Mouse (Mus musculus): Measurements from ENCODE around the gene Zfp933.
"Not testable (repeated sequence)": the region's sequence is repeated elsewhere in the genome, so short reads cannot be mapped to it uniquely, and the experiment has no call there.

Gene Zfp933

DNA sequence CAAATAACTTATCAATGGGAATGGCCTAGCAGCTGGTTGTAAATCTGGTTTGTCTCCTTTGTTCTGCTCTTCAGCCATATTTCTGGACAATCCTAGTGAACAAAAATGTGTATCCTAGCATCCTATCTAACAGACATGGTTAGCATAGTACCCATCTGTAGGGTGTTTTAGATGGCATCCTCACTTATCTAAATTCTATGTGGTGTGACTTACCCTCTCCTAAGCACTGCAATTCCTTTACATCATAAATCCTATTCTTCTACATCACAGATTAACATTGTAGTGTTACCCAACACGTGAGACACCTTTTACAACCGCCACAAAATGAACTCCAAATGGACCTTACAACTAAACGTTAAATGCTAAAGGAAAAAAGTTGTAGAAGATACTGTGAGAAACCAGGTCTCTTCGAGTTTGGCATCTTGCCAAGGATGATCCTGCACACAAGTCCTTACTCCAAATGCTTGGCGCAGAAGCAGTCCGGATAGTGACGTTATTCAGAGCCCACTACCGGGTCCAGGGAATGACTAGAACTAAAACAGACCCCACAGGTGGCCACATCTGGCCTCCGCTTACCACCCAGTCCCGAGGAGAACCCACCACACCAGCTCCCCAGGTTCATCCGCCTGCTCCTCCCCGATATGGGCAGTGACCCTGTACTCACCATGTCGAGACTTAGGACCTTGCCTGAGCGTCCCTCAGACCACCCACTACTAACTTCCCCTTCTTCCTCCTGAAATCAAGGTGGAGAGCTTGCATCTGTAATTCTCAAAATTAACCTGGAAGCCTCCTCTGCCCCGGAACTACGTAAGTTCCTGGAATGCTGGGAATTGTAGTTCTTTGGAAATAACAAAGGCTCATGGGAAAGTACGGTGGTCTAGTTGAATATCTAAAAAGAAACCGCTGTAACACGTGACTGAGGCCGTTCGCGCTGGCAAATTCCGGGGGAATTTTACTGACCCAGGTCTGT, at the start of gene Zfp933:
Gene Zfp933 (minus strand): TSS at position 753 of the 970 bp plus-strand sequence.
- DNase-seq (ENCODE audit: low spot score) = peak; percentile 93

DNA sequence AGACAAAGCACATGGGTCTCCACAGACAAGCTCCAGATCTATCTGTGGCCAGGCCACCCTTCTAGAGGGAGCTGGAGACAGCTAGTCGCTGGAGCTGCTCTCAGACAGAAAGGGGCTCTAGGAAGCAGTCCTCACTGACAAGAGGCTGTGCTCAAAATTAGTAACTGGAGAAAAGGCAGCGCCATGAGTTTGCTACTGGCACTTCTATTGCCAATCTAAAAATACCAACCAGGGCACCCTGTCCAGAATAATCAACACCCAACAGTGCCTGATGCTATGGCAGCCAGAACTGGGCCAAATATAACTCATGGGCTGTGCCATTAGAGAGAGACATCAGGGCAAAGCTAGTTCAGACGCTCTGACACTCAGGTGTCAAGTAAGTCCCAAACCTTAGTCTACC, 49.2 kb upstream of the Zfp933 start:
- no peak for DNase-seq (ENCODE audit: low spot score)

DNA sequence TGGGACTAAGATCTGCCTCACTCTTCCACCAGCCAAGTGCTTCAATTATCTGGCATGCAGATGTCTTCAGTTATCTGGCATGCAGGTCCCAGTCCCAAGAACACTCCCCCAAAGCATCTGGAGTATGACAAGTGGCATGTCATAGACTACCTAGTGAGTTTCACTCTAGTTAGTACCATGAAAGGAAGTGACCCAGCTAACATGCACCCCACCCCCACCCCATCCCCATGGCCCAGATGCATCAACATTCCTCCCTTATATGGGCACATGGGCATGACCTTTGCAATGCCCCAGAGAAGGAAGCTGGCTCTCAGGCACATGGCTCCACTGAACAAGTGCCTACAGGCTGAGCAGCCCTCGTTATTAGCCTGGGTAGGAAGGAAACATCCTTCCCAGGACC, 48.2 kb upstream of the Zfp933 start:
- DNase-seq (ENCODE audit: low spot score) = no peak

DNA sequence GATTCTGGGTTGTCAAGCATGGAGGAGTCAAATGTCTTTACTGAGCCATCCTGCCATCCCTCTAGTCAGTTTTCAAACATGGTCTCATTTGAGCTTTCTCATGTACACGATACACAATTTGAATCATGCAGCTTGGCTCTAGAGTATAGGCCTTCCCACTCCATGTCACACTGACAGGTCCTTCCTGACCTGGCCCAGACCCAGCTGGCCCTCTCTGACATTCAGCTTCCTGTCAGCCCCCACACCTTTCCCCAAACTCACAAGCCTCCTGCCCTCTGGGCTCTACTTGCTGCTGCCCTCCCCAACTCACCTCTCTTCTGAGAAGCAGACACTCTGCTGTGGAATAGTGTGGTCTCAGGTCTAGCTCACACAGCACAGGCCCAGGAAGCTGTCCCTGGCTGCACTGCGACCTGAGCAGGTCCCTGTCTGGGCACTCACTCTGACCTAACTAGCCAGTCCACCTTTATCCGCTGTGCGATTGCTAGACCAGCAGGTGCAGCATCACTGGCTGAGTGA, 47.7 kb upstream of the Zfp933 start:
- DNase-seq (ENCODE audit: low spot score) = no peak

DNA sequence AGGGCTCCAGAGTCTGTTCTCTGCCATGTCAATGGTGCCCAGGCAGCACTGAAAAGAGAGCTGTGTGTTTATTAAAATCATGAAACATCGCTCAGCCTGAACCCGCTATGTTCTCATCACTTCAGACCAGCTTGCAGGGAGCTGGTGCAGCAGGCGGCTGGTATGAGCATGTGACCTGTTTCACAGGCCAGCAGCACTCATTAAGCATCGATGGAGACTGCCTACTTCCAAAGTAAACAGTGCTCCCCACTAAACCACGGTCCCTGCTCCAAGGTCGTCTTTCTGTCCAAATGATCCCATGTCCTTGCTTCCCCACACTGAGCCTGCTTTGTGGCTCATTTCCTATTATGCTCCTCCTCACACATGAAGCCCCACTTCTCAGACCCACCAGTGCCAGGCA, 42.2 kb upstream of the Zfp933 start:
- DNase-seq (ENCODE audit: low spot score) = no peak

DNA sequence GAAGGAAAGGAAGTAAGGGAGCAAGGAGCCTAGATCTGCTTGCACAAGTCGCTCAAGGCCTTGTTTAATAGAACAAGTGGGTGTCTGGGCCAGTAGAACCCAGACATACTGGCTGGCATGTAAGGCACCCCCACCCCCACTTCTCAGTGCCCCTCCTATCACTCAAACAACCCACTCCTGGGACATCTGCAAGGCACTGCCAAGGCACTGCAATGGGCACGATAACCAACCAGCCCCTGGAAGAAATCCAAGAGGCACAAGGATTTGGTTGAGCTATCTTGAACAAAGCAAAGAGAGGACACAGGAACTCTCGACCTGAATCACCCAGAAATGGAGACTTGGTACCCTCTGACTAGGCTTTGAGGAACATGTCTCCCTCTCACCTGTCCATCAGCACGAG, 40.1 kb upstream of the Zfp933 start:
- no peak for DNase-seq (ENCODE audit: low spot score)

DNA sequence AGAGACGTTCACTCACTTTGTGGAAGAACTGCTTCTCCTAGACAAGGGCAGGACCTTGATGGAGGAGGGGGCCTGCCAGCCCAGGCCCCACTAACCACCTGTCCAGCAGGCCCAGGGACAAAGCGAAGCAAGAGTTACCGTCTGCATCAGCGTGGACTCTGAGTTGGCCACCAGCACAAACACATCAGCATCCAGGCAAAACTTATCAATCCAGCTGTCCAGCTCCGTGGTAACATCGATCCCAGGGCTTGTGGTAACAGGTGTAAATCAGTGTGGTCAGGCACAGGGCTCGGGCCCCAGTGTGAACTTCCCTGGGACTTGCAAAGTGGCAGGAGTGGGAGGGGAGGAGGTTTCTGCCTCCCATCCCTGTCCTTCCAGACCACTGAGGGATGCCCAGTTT, 39.1 kb upstream of the Zfp933 start:
- DNase-seq (ENCODE audit: low spot score) = no peak

DNA sequence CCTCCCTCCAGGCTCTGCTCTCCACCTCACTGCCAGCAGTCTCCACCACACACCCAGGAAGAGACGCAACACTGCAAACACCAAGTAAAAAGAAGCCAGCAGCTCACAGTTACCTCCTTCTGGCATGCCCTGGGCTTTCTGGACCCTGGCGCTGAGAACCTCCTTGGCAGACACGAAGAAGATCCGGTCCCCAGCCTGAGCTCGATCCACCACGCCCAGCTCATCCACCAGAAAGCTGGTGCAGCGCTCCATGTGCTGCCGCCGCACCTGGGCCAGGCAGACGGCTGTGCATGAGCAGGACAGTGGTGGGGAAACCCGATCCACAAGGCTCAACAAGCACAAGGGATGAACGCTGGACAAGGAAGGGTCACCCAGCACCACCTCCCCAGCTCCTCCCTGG, 38.0 kb upstream of the Zfp933 start:
- no peak for DNase-seq (ENCODE audit: low spot score)

DNA sequence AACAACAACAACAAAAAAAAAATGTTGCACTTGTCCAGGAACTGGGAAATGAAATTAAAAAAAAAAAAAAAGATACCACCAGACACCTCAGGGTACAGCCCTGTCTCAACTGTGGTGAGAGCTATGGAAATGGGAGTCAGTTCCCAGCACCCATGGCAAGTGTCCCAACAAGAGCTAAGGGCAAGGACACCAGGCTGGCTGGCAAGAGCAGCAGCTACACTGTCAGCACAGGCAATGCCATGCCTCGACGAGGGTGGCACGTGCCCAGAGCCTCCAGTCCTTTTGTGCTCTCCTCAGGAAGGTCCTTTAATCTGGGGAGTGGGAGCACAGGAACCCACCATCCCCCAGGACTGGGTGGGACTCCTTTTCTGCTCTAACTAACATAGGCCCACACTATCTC, 36.0 kb upstream of the Zfp933 start:
- DNase-seq (ENCODE audit: low spot score) = no peak

DNA sequence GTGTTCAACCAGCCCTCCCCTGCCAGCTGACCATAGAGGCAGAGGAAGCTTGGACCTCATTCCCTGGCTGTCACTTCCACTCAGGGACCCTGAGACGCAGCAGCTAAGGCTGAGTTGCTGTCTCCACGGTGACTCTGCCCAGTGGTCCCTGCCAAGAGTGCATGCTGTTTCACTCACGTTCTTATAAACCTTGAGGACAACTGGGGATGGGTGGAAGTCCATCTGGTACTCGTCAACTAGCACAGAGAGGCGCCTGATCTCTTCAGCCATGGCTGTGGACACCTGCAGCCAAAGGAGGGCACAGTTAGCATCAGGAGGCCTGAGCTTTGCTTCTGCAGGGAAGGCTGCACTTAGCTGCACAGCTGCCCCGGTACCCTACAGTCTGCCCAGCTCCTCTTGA, 34.9 kb upstream of the Zfp933 start:
- DNase-seq (ENCODE audit: low spot score) = no peak

DNA sequence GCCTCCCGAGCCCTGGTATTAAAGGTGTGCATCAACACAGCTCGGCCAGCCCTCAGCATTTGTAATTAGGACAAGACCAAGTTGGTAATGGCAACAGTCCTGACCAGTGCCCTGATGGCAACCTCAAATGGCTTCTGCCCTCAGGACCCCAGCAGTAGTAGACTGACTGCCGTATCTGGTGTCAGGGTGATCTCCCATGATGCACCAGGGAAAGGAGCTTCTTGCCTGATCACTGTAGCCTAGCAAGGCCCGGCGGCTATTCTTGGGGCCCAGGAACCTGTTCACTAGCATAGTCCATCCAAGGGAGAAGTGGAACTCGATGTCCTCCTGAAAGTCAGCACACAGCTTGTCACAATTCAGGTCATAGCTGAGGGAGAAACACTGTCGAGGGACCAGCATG, 33.6 kb upstream of the Zfp933 start:
- DNase-seq (ENCODE audit: low spot score) = no peak

DNA sequence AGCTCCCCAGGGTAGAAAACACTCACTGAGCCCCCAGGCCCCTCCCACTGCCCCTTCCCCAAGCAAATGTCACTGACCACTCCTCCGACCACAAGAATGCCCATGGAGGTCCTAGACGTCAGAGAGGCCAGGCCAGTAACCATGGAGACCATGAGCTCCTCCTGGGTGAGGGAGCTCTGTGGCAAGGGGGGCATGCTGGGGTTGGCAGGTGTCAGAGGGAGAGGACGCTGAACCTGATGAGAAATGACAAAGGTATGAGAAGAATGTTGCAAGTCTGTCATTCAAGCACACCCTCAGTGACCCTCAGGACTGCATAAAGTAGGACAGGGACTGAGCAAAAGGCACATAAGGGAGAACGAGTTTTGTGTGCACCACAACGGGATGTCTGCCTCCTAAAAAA, 31.7 kb upstream of the Zfp933 start:
- DNase-seq (ENCODE audit: low spot score) = no peak

DNA sequence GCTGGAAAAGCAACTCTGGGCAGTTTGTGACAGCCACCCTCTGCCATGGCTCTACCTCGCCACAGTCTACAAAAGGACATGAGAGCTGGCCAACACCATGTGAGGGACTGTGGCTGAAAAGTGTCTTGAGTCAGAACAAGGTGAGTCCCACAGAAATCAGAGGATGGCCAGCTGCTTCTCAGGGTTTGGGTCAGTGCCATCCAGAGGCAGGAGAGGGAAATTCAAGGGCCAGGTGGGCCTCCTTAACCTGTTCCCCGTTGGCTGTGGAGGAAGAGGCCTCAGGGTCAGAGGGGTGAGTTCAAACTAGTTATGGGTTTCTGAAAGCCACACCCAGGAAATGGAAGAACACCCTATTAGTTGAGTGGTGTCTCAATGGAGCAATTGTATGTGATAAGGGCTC, 31.3 kb upstream of the Zfp933 start:
- no peak for DNase-seq (ENCODE audit: low spot score)

DNA sequence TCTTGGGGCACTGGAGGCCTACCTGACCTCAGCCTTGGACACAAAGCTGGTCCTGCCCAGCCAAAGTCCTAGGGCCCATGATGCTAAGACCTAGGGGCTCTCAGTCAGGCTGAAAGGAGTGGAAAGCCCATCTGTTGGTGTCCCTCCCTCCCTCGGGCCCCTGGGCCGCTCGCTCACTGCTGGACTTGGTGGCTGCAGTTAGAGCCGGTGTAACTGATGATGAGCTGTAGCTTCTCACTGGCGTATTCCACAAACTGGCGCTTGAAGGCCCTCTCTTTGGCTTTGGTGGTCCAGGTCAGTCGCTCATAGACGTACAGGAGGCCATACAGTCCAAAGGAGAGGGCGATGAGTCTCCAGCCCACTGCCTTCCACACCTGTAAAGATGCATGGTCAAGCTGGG, 30.4 kb upstream of the Zfp933 start:
- DNase-seq (ENCODE audit: low spot score) = no peak

DNA sequence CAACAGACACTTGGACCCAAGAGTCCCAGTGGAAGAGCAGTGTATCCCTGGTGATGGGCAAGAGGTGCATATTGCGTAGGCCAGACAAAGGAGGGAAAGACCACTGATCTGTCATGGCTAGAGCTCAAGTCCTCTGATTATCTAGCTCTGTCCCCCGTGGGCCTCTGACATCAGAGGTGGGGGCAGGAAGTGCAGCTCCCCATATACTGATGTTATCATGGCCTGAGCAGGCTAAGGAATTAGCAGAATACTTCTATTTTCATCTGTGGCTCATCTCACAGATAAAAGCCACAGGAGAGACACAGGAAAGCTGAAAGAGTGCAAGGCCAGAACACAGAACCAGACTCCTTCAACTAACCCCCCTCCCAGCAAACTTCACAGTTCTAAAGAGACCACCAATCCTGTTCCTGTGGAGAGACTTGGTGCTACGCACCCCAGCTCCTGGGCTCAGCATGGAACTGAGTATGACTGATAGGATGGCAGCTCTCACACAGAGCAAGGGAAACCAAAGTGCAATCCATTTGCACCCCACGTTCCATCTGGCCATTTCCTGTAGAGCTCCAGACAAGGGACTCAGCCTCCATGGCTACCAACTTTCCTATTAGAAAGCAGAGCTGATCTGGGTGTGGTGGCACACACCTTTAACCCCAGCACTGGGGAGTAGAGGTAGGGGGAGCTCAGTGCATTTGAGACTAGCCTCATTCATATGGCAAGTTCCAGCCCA, 27.8 kb upstream of the Zfp933 start:
- DNase-seq (ENCODE audit: low spot score) = no peak

DNA sequence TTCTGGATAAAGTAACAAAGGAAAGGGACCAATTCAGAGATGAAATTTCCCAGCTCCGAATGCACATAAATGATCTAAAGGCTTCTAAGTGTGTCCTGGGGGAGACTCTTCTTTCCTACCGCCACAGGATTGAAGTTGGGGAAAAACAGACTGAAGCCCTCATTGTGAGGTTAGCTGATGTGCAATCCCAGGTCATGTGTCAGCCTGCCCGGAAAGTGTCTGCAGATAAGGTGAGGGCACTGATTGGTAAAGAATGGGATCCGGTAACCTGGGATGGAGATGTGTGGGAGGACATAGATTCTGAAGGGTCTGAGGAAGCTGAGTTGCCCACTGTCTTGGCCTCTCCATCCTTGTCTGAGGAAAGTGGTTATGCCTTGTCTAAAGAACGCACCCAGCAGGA, 21.1 kb upstream of the Zfp933 start:
- peak; percentile 14 for DNase-seq (ENCODE audit: low spot score)

DNA sequence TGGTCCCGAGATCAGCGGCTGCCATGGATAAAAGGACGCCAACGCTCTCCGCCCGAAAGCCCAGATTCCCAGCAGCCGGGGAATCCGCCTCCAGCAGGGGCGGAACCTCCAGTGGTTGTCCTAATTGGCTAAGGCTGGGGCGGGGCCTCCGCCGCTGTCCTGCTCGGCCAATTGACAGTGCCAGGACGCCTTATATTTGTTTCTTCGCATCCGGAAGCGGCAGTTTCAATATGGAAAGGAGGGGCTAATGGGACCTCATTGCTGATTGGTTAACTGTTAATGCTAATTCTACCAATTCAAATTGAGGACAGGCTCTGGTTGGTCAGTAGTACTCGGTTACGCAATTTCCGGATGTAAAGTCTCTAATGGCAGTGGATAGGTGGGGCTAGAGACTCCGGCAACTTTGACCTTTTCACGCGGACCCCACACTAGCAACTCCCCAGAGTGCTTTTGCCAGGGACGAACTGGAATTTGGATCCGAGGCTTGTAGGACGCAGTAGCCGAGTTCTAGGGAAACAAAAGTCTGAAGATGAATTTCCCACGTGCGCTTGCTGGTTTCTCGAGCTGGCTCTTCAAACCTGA, 20.4 kb upstream of the Zfp933 start, which contains the start of the genes Miip and Fv1:
Gene Miip (minus strand): TSS at position 367 of the 582 bp plus-strand sequence.
Gene Fv1 (plus strand): TSS at position 530 of the 582 bp plus-strand sequence.
- peak; percentile 97 for DNase-seq (ENCODE audit: low spot score)

DNA sequence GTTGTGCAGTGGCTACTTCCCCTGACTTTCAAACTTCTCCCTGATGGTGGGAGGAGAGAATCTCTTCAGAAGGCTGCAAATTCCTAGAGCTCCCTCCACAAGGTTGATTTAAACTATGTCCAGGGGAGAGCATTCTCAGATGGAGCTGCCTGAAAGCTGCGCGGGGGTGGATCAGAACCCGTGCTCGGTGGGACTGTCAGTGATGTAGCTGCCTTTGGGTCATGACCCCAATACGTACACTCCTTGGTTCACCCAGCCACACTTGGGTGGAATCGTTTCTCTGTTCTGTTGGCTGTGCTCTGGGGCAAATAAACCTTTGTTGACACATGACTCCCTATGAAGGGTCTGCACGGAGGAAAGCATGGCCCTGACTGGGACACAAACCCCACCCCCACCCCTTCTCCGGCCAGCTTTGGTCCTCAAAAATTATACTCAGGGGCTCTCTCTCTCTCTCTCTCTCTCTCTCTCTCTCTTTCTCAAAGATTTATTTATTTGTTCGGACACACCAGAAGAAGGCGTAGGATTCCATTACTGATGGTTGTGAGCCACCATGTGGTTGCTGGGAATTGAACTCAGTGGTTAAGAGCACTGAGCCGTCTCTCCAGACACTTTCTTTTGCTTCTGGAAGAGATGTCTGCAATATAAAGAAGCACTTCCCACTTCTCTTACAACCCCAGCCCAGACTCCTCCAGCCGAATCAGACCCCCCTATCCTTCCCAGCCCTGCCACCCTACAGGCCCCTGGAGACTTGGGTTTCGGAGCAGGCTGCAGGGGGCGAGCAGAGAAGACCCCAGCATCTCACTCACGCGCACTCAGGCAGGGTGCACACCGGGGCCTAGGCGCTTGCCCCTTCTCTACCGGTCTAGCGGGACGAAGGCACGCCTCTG, 19.6 kb upstream of the Zfp933 start:
- no peak for DNase-seq (ENCODE audit: low spot score)

DNA sequence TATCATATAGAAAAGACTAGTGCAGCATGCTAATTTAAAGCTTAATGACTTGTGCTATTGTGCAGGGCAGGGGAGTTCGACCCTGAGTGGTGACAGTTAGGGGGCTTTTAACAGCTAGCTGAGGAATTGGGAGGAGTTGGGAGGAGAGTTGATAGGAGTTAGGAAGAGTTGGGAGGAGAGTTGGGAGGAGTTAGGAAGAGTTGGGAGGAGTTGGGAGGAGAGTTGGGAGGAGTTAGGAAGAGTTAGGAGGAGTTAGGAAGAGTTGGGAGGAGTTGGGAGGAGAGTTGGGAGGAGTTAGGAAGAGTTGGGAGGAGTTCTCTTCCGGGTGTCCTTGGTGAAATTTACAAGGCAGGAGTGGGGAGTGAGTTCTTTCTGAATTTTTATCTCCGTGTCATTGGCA, 18.6 kb upstream of the Zfp933 start:
- DNase-seq (ENCODE audit: low spot score) = not testable (repeated sequence)

DNA sequence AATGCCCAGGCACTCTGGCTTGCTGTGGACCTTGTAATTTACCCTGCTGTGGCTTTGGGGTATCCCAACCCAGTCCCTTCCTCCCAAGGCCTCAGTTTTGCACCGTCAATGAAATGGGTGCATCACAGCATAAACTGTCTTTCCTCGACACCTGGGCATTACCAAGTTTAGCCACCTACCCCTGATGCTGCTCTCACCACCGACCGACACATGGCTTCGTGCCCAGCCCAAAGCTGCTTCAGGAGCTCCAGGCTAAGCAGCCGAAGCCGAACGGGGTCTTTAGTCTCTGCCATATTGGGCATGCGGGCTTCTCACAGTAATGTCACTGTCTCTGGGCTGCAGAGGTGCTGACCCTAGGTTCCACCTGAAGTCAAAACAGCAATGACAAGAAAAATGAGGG, 17.9 kb upstream of the Zfp933 start:
- no peak for DNase-seq (ENCODE audit: low spot score)

DNA sequence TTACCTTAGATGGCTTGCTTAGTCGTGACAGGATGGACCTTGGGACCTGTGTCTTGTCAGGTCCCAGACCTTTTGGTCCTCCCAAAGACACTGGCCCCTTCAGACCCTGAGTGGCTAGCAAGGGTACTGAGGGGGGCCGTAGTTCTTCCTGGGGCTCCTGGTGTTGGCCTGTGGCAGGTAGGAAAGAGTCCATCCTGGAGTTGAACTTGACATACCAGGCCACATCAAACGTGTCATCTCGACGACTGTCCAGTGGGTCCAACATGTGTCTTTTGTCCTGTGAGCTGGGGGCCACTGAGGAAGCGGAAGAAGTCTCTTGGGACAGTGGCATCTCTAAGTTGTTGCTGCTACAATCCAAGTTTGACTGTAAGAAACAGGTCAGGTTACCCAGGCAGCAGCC, 17.5 kb upstream of the Zfp933 start:
- no peak for DNase-seq (ENCODE audit: low spot score)

DNA sequence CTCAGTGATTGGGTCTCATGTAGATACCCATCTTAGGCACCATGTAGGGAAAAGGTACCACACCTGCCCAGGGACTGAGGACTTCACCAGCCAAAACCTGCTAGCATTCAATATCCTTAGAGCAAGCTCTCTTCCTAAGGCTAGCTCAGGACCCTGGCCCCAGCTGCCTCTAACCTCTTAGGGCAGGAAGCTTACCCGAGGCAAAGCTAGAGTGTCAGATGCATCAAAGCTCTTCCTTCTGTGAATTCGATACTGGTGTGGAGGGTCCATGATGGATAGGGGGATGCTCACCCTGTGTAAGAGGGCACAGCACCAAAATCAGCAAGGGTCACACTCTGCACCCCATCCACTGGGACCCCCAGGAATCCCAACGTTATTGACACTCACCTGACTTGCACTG, 13.9 kb upstream of the Zfp933 start:
- DNase-seq (ENCODE audit: low spot score) = no peak
